Mouse (Mus musculus) liver, postnatal 0 days (tissue): Measurements from ENCODE around the gene Slc4a10. TPM values are rescaled to one million over a fixed set of nuclear protein-coding genes. Genes with fewer than 3 reads are reported as not detected.

Source experiments
- ATAC-seq: fragments of 200-750 bp; cut with Nextera tagmentation; 2 replicates; pipeline ENCODE4 v1.8.0; 2017; ENCODE audit warnings: mild to moderate bottlenecking, moderate library complexity
- DNase-seq: peaks from one replicate; pipeline ENCODE4 v3.0.0-alpha.2; 2016
- H3K27ac ChIP-seq: fragments of 300-500 bp; sonication (generic); 2 replicates; pipeline ENCODE4 v1.5.1; 2014; ENCODE audit warnings: antibody characterized with exemption, moderate library complexity, mild to moderate bottlenecking, low read depth
- H3K27me3 ChIP-seq: fragments of 300-500 bp; sonication (generic); 2 replicates; pipeline ENCODE4 v1.6.1; 2014; ENCODE audit warnings: low read length, control low read depth, mixed read lengths; ENCODE audit not compliant: insufficient read depth
- H3K36me3 ChIP-seq: fragments of 300-500 bp; sonication (generic); replicated peaks from 2 replicates; pipeline ENCODE4 v1.6.1; 2014; ENCODE audit warnings: mild to moderate bottlenecking, control low read depth, low read length, moderate library complexity, mixed read lengths; ENCODE audit not compliant: insufficient read depth
- H3K4me1 ChIP-seq: fragments of 300-500 bp; sonication (generic); 2 replicates; pipeline ENCODE4 v1.6.1; 2014; ENCODE audit warnings: antibody characterized with exemption, mild to moderate bottlenecking, control low read depth; ENCODE audit not compliant: insufficient read depth
- H3K4me2 ChIP-seq: fragments of 300-500 bp; sonication (generic); 2 replicates; pipeline ENCODE4 v1.6.1; 2014; ENCODE audit warnings: low read depth, mild to moderate bottlenecking, low read length, moderate library complexity, mixed read lengths
- H3K4me3 ChIP-seq: fragments of 300-500 bp; sonication (generic); 2 replicates; pipeline ENCODE4 v1.5.1; 2014; ENCODE audit warnings: low read depth, low read length
- H3K9ac ChIP-seq: fragments of 300-500 bp; sonication (generic); replicated peaks from 2 replicates; pipeline ENCODE4 v1.6.1; 2014; ENCODE audit warnings: mild to moderate bottlenecking, moderate library complexity
- H3K9me3 ChIP-seq: fragments of 300-500 bp; sonication (generic); 2 replicates; pipeline ENCODE4 v1.6.1; 2016; ENCODE audit warnings: mild to moderate bottlenecking, control low read depth, low read length, mixed read lengths
- CTCF ChIP-seq: sonication (generic); IDR thresholded peaks from 2 replicates; pipeline ENCODE4 v1.5.1; 2016; ENCODE audit warnings: antibody characterized with exemption, low read depth
- EP300 ChIP-seq: IDR thresholded peaks from 2 replicates; pipeline ENCODE4 v1.6.1; 2016; ENCODE audit warnings: antibody characterized with exemption, low read depth, mild to moderate bottlenecking
- WGBS: fragments of 180-500 bp; shearing (Covaris S2); extraction: QIAGEN DNeasy Blood & Tissue Kit; methylation state at CpG from one replicate; pipeline ENCODE4 v1.1.7; 2014; ENCODE audit not compliant: insufficient replicate concordance; 5-methylcytosine and 5-hydroxymethylcytosine counted together
- polyA plus RNA-seq: library from polyadenylated mRNA; unstranded; fragments of >200 nt; fragmentation: Nextera tagmentation; extraction: Ambion mirVana; gene quantifications from 2 replicates; pipeline ENCODE4 v1.2.1, GENCODE M21; 2015

The Slc4a10 gene
- polyA plus RNA-seq, 1 experiment from 2014 or later: 0.05 TPM

- TF ChIP-seq CTCF (no peak), EP300 (no peak)
- H3K9me3 ChIP-seq: no peaks in the 10 kb centered on the region
- no peaks in the 10 kb centered on the region for H3K4me1 ChIP-seq
- H3K27me3 ChIP-seq: no peaks in the 10 kb centered on the region
- no peaks in the 10 kb centered on the region for H3K36me3 ChIP-seq
- DNase-seq (no peak), ATAC-seq (no peak)
- 85% methylated on average over 9 of the region's 9 CpGs for WGBS
- no peak overlapping the region for H3K4me2 ChIP-seq
- no peak overlapping the region for H3K27ac ChIP-seq
- no peak overlapping the region for H3K9ac ChIP-seq
- no peak overlapping the region for H3K4me3 ChIP-seq
These were observed 315.9 kb downstream of the Slc4a10 start for GRCm38 (mm10) chr2:62362211-62362610.

- ATAC-seq (no peak), DNase-seq (no peak)
- WGBS: 52% methylated on average over 4 of the region's 4 CpGs
These were observed 317.3 kb downstream of the Slc4a10 start for GRCm38 (mm10) chr2:62363606-62364005.

GRCm38 (mm10) chr2:62368349-62369053, 322.2 kb downstream of the Slc4a10 start:
- WGBS: 74% methylated on average over 5 of the region's 5 CpGs

More at GRCm38 (mm10) chr2:62363606-62364005, 317.3 kb downstream of the Slc4a10 start:
- Histone ChIP-seq H3K9me3 (no peaks in the 10 kb centered on the region), H3K4me3 (no peak overlapping the region), H3K27me3 (no peaks in the 10 kb centered on the region), H3K36me3 (no peaks in the 10 kb centered on the region), H3K9ac (no peak overlapping the region), H3K4me1 (no peaks in the 10 kb centered on the region), H3K27ac (no peak overlapping the region), H3K4me2 (no peak overlapping the region)
- TF ChIP-seq CTCF (no peak), EP300 (0 out of 2 replicates have a peak, but pooled peaks have one; percentile 22)

GRCm38 (mm10) chr2:62370048-62370447, 323.8 kb downstream of the Slc4a10 start:
- H3K27ac ChIP-seq: no peak overlapping the region
- TF ChIP-seq EP300: no peak
- no peak for TF ChIP-seq CTCF
- WGBS: 69% methylated on average over 2 of the region's 2 CpGs
- H3K9ac ChIP-seq: no peak overlapping the region
- H3K9me3 ChIP-seq: no peaks in the 10 kb centered on the region
- H3K4me1 ChIP-seq: no peaks in the 10 kb centered on the region
- H3K36me3 ChIP-seq: 0 out of 2 replicates have a peak, but pooled peaks cover 4% of the 10 kb centered on the region
- ATAC-seq: no peak
- no peak overlapping the region for H3K4me2 ChIP-seq
- no peak for DNase-seq
- H3K4me3 ChIP-seq: no peak overlapping the region
- H3K27me3 ChIP-seq: no peaks in the 10 kb centered on the region

More at GRCm38 (mm10) chr2:62368349-62369053, 322.2 kb downstream of the Slc4a10 start:
- Histone ChIP-seq H3K27me3 (no peaks in the 10 kb centered on the region), H3K4me1 (no peaks in the 10 kb centered on the region), H3K9ac (no peak overlapping the region), H3K27ac (no peak overlapping the region), H3K4me3 (no peak overlapping the region), H3K36me3 (0 out of 2 replicates have a peak, but pooled peaks cover 4% of the 10 kb centered on the region), H3K9me3 (no peaks in the 10 kb centered on the region), H3K4me2 (no peak overlapping the region)
- no peak for TF ChIP-seq CTCF
- TF ChIP-seq EP300: no peak
- no peak for ATAC-seq
- no peak for DNase-seq

- 0 out of 2 replicates have a peak, but pooled peaks cover 4% of the 10 kb centered on the region for H3K36me3 ChIP-seq
- ATAC-seq (no peak), DNase-seq (no peak)
- no peaks in the 10 kb centered on the region for H3K9me3 ChIP-seq
- H3K27me3 ChIP-seq: no peaks in the 10 kb centered on the region
- H3K9ac ChIP-seq: no peak overlapping the region
- WGBS: 80% methylated on average over 11 of the region's 11 CpGs
- no peak overlapping the region for H3K4me2 ChIP-seq
- H3K4me3 ChIP-seq: no peak overlapping the region
- H3K27ac ChIP-seq: no peak overlapping the region
- H3K4me1 ChIP-seq: no peaks in the 10 kb centered on the region
- TF ChIP-seq EP300: no peak
- no peak for TF ChIP-seq CTCF
These were observed 327.4 kb downstream of the Slc4a10 start for GRCm38 (mm10) chr2:62373692-62374091.

Other genes with a start within 250 kb of the Slc4a10 start
- not detected in 2 replicates for gene Tbr1, start 243.5 kb upstream of the Slc4a10 start, polyA plus RNA-seq